Mouse (Mus musculus): ENCODE measurements around the gene Pcnx.

DNA sequence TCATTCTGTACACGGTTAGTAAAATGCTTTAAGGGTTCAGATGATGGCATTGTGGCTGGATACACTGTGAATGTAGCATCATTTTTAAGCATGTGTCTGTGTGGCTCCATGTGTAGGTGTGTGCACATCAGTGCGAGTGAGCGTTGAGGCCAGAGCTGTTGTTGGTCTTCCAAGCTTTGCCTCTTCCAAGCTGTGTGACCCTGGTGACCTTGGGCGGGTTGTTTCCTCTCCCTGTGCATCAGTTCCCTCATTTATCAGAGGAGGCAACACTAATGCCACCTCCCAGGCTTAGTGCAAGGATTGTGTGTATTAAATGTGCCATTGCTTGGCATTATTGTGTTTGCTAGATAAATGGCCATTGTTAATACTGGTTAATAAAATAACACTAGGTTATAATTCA, 76.2 kb downstream of the Pcnx start:
- no peak for TF ChIP-seq CTCF (IDR thresholded peaks at IDR 0.05; ENCODE audit: extremely low read depth, insufficient read length, insufficient replicate concordance, low read depth, low read length)
- TF ChIP-seq POLR2A (IDR thresholded peaks at IDR 0.05; ENCODE audit: low read depth, low read length): no peak
